Mouse (Mus musculus): ENCODE results near the gene Chchd1. TPM values are rescaled to one million over a fixed set of nuclear protein-coding genes. Genes with fewer than 3 reads are reported as not detected.

The Chchd1 gene
- total RNA-seq, 2 experiments from 2014 or later: 186 to 202 TPM

GRCm38 (mm10) chr14:20721371-20721770 is 18.6 kb downstream of the Chchd1 start:
- no peak for ATAC-seq (replicated peaks; ENCODE audit: poor library complexity, severe bottlenecking)

GRCm38 (mm10) chr14:20723006-20723405 is 20.2 kb downstream of the Chchd1 start:
- ATAC-seq (replicated peaks; ENCODE audit: poor library complexity, severe bottlenecking): no peak

GRCm38 (mm10) chr14:20724043-20724442 is 21.2 kb downstream of the Chchd1 start:
- no peak; the same call in 1 of the 2 replicates for ATAC-seq (replicated peaks; ENCODE audit: poor library complexity, severe bottlenecking)

GRCm38 (mm10) chr14:20725660-20726339 is 23.0 kb downstream of the Chchd1 start:
- ATAC-seq (replicated peaks; ENCODE audit: poor library complexity, severe bottlenecking): no peak

GRCm38 (mm10) chr14:20729871-20730270 is 27.1 kb downstream of the Chchd1 start:
- no peak for ATAC-seq (replicated peaks; ENCODE audit: poor library complexity, severe bottlenecking)

- peak; percentile 13; the same call in 1 of the 2 replicates for ATAC-seq (replicated peaks; ENCODE audit: poor library complexity, severe bottlenecking)
Observed at GRCm38 (mm10) chr14:20730853-20731602, 28.2 kb downstream of the Chchd1 start.

- peak; percentile 33 for ATAC-seq (replicated peaks; ENCODE audit: poor library complexity, severe bottlenecking)
Observed at GRCm38 (mm10) chr14:20733041-20733951, 30.5 kb downstream of the Chchd1 start.

- ATAC-seq (replicated peaks; ENCODE audit: poor library complexity, severe bottlenecking): peak; percentile 88
Observed at GRCm38 (mm10) chr14:20733952-20734774, 31.4 kb downstream of the Chchd1 start, which contains the start of gene Ndst2. TSS of gene Ndst2 (minus strand) at chr14:20734562.

GRCm38 (mm10) chr14:20735052-20735451 is 32.2 kb downstream of the Chchd1 start:
- ATAC-seq (replicated peaks; ENCODE audit: poor library complexity, severe bottlenecking): no peak

- no peak for ATAC-seq (replicated peaks; ENCODE audit: poor library complexity, severe bottlenecking)
Observed at GRCm38 (mm10) chr14:20735892-20736390, 33.1 kb downstream of the Chchd1 start.

GRCm38 (mm10) chr14:20737306-20737705 is 34.5 kb downstream of the Chchd1 start:
- ATAC-seq (replicated peaks; ENCODE audit: poor library complexity, severe bottlenecking): peak; percentile 54

- no peak for ATAC-seq (replicated peaks; ENCODE audit: poor library complexity, severe bottlenecking)
Observed at GRCm38 (mm10) chr14:20738511-20738910, 35.7 kb downstream of the Chchd1 start.

GRCm38 (mm10) chr14:20741301-20741700 is 38.5 kb downstream of the Chchd1 start:
- ATAC-seq (replicated peaks; ENCODE audit: poor library complexity, severe bottlenecking): no peak

- no peak for ATAC-seq (replicated peaks; ENCODE audit: poor library complexity, severe bottlenecking)
Observed at GRCm38 (mm10) chr14:20743614-20744013, 40.8 kb downstream of the Chchd1 start.

GRCm38 (mm10) chr14:20746935-20747334 is 44.1 kb downstream of the Chchd1 start:
- no peak for ATAC-seq (replicated peaks; ENCODE audit: poor library complexity, severe bottlenecking)

- no peak for ATAC-seq (replicated peaks; ENCODE audit: poor library complexity, severe bottlenecking)
Observed at GRCm38 (mm10) chr14:20748388-20748787, 45.6 kb downstream of the Chchd1 start.

GRCm38 (mm10) chr14:20749494-20750051 is 46.8 kb downstream of the Chchd1 start:
- ATAC-seq (replicated peaks; ENCODE audit: poor library complexity, severe bottlenecking): no peak

- ATAC-seq (replicated peaks; ENCODE audit: poor library complexity, severe bottlenecking): no peak
Observed at GRCm38 (mm10) chr14:20750503-20750902, 47.7 kb downstream of the Chchd1 start.

- no peak for ATAC-seq (replicated peaks; ENCODE audit: poor library complexity, severe bottlenecking)
Observed at GRCm38 (mm10) chr14:20753792-20754191, 51.0 kb downstream of the Chchd1 start.

Data from granulocyte monocyte progenitor cell, adult 5-6 weeks (primary cell).